Mouse (Mus musculus) CH12.LX (cell line): Measurements from ENCODE around the gene Cela1. TPM values are rescaled to one million over a fixed set of nuclear protein-coding genes. Genes with fewer than 3 reads are reported as not detected.
A peak's percentile ranks its signal among the peaks of the same experiment; 100 is the strongest.

Experiments used
- DNase-seq: peaks from one replicate; pipeline ENCODE4 v3.0.0-alpha.2; 2013; ENCODE audit errors: extremely low read depth
- H3K27ac ChIP-seq: 2 replicates; pipeline ENCODE4 v1.5.1; 2012; ENCODE audit warnings: low read depth, mild to moderate bottlenecking, control low read depth, moderate library complexity; ENCODE audit not compliant: insufficient read depth
- H3K27me3 ChIP-seq: replicated peaks from 2 replicates; pipeline ENCODE3; 2012; ENCODE audit warnings: inconsistent platforms
- H3K36me3 ChIP-seq, 2 experiments: replicated peaks in 1 of 2; 2 replicates each; pipeline versions ENCODE3 to v1.6.1; 2012; ENCODE audit warnings: inconsistent platforms in 1 of 2, low read length in 1 of 2, mild to moderate bottlenecking in 1 of 2, mixed read lengths in 1 of 2, moderate library complexity in 1 of 2; ENCODE audit not compliant: control insufficient read depth in 1 of 2, insufficient read depth in 1 of 2
- H3K4me1 ChIP-seq, 2 experiments: 2 replicates each; pipeline ENCODE4 v1.6.1; 2012; ENCODE audit warnings: inconsistent platforms in 1 of 2, moderate library complexity in 1 of 2; ENCODE audit not compliant: insufficient read depth in 2 of 2, control insufficient read depth in 1 of 2
- H3K4me2 ChIP-seq: 2 replicates; pipeline ENCODE4 v1.6.1; 2012; ENCODE audit warnings: low read depth, mild to moderate bottlenecking, control low read depth; ENCODE audit not compliant: poor library complexity, insufficient read depth, severe bottlenecking
- H3K4me3 ChIP-seq, 3 experiments: fragments of 150-350 bp in 1 of 3; sonication (generic) in 1 of 3; replicated peaks in 1 of 3; 2 replicates each; pipeline versions ENCODE3 to v1.5.1; 2011 to 2012; ENCODE audit warnings: low read depth in 2 of 3, low read length in 2 of 3, mild to moderate bottlenecking in 2 of 3, moderate library complexity in 2 of 3, control low read depth in 1 of 3, improper control_type of control experiment in 1 of 3, inconsistent platforms in 1 of 3, mixed read lengths in 1 of 3; ENCODE audit not compliant: poor library complexity in 1 of 3
- H3K79me2 ChIP-seq: replicated peaks from 2 replicates; pipeline ENCODE4 v1.6.1; 2012; ENCODE audit warnings: mild to moderate bottlenecking, moderate library complexity; ENCODE audit not compliant: control insufficient read depth, poor library complexity, insufficient read depth, severe bottlenecking; ENCODE audit errors: extremely low read depth
- H3K9ac ChIP-seq: 2 replicates; pipeline ENCODE4 v1.6.1; 2012; ENCODE audit warnings: low read depth, mild to moderate bottlenecking, control low read depth, moderate library complexity; ENCODE audit not compliant: insufficient read depth
- H3K9me3 ChIP-seq: replicated peaks from 2 replicates; pipeline ENCODE3; 2012; ENCODE audit warnings: low read length, inconsistent platforms, mixed read lengths
- BHLHE40 ChIP-seq: IDR thresholded peaks from 2 replicates; pipeline ENCODE4 v1.6.1; 2011; ENCODE audit warnings: mild to moderate bottlenecking, low read depth, low read length, improper control_type of control experiment
- CHD1 ChIP-seq: IDR thresholded peaks from 2 replicates; pipeline ENCODE4 v1.6.1; 2012; ENCODE audit warnings: low read depth, low read length, improper control_type of control experiment, inconsistent platforms
- CHD2 ChIP-seq: IDR thresholded peaks from 2 replicates; pipeline ENCODE4 v1.6.1; 2011; ENCODE audit warnings: low read length, improper control_type of control experiment
- CTCF ChIP-seq, 2 experiments: IDR thresholded peaks in 1 of 2; conservative IDR thresholded peaks in 1 of 2; 2 replicates each; pipeline ENCODE4 v1.5.1; 2011 to 2012; ENCODE audit warnings: low read depth in 2 of 2, low read length in 2 of 2, improper control_type of control experiment in 1 of 2, inconsistent platforms in 1 of 2, mild to moderate bottlenecking in 1 of 2, moderate library complexity in 1 of 2
- E2F4 ChIP-seq: IDR thresholded peaks from 2 replicates; pipeline ENCODE4 v1.6.1; 2011; ENCODE audit warnings: low read depth, low read length, improper control_type of control experiment; ENCODE audit not compliant: insufficient replicate concordance
- ETS1 ChIP-seq: conservative IDR thresholded peaks from 2 replicates; pipeline ENCODE4 v1.6.1; 2012; ENCODE audit warnings: low read depth, mild to moderate bottlenecking, inconsistent platforms, low read length, improper control_type of control experiment, moderate library complexity
- IRF4 ChIP-seq: IDR thresholded peaks from 2 replicates; pipeline ENCODE4 v1.6.1; 2014; ENCODE audit warnings: low read depth, mild to moderate bottlenecking, inconsistent platforms, low read length, improper control_type of control experiment
- KAT2A ChIP-seq: IDR thresholded peaks from 2 replicates; pipeline ENCODE4 v1.6.1; 2012; ENCODE audit warnings: low read length, improper control_type of control experiment, inconsistent platforms; ENCODE audit not compliant: insufficient replicate concordance
- MAFK ChIP-seq: IDR thresholded peaks from 2 replicates; pipeline ENCODE4 v1.6.1; 2011; ENCODE audit warnings: low read length, improper control_type of control experiment; ENCODE audit not compliant: insufficient replicate concordance
- MAX ChIP-seq: IDR thresholded peaks from 2 replicates; pipeline ENCODE4 v1.6.1; 2011; ENCODE audit warnings: low read length, improper control_type of control experiment
- NELFE ChIP-seq: IDR thresholded peaks from 2 replicates; pipeline ENCODE4 v1.6.1; 2011; ENCODE audit warnings: low read depth, low read length, improper control_type of control experiment
- NRF1 ChIP-seq: IDR thresholded peaks from 2 replicates; pipeline ENCODE4 v1.6.1; 2014; ENCODE audit warnings: low read depth, mild to moderate bottlenecking, inconsistent platforms, low read length, improper control_type of control experiment, moderate library complexity
- RCOR1 ChIP-seq: conservative IDR thresholded peaks from 2 replicates; pipeline ENCODE4 v1.6.1; 2012; ENCODE audit warnings: low read depth, mild to moderate bottlenecking, inconsistent platforms, low read length, improper control_type of control experiment
- SIN3A ChIP-seq: IDR thresholded peaks from 2 replicates; pipeline ENCODE4 v1.6.1; 2012; ENCODE audit warnings: low read length, improper control_type of control experiment, inconsistent platforms
- USF1 ChIP-seq: IDR thresholded peaks from 2 replicates; pipeline ENCODE4 v1.6.1; 2014; ENCODE audit warnings: low read depth, mild to moderate bottlenecking, inconsistent platforms, low read length, improper control_type of control experiment
- ZKSCAN1 ChIP-seq: IDR thresholded peaks from 2 replicates; pipeline ENCODE4 v1.6.1; 2012; ENCODE audit warnings: low read depth, inconsistent platforms, low read length, improper control_type of control experiment, borderline replicate concordance
- ZMIZ1 ChIP-seq: IDR thresholded peaks from 2 replicates; pipeline ENCODE4 v1.6.1; 2012; ENCODE audit warnings: low read depth, mild to moderate bottlenecking, inconsistent platforms, low read length, improper control_type of control experiment
- dilution Hi-C: fragments of 300-500 bp; cut with MboI; formaldehyde crosslinking; loops from 2 replicates; pipeline ENCODE4 v1.14.3; 2020; ENCODE audit warnings: low sequenced_read_pairs; ENCODE audit not compliant: extremely low pct_unique_long_range_greater_than_20kb, extremely low pct_ligation_motif_present
- in situ Hi-C: fragments of 300-500 bp; cut with MboI; formaldehyde crosslinking; loops from 3 replicates; pipeline ENCODE4 v1.14.3; 2019; ENCODE audit warnings: low sequenced_read_pairs, low pct_ligation_motif_present, low pct_unique_long_range_greater_than_20kb, mixed read lengths
- polyA plus RNA-seq: library from polyadenylated mRNA; unstranded; fragments of >175 nt; gene quantifications from 2 replicates; pipeline ENCODE4 v1.2.1, GENCODE M21; 2012; ENCODE audit warnings: low read depth; ENCODE audit not compliant: insufficient read length
- total RNA-seq, 2 experiments: library from RNA; depleted of rRNA; stranded (reverse); fragments of 300-350 nt in 1 of 2; fragments of >200 nt in 1 of 2; gene quantifications; 2 replicates each; pipeline ENCODE4 v1.2.3; 2012 to 2014

The Cela1 gene
- total RNA-seq (2012; rRNA removed) (4.8 and 5.1 TPM in 2 replicates), total RNA-seq (2014; rRNA removed) (1.3 and 1.8 TPM in 2 replicates), polyA plus RNA-seq (3.3 TPM in 2 replicates)

DNA sequence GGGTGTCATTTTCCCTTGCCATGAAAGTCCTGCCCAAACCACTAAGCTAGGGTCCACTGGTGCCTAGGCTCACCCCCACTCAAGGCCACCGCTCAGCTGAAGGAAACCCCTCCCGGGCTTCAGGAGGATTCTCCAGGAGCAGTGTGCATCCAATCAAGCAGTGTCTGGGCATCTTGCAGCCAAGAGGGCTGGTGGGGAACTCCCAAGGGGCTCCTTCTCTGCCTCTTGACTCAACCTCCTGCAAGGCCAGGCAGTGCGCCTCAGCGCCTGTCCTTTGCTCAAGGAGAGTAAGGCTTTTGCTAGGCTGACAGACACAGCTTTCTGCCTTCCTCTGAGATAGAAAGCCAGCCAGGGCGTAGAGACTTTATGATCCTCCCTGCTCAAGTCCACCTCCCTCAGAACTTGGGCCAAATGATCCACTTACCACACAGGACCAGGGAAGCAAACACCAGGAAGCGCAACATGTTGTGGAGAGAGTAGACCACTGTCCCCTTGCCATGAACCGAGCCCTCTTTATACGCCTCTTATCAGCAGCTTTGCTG, at the start of gene Cela1:
Gene Cela1 (minus strand): TSS at position 492 of the 542 bp plus-strand sequence.
- Histone ChIP-seq H3K79me2 (no peaks in the 10 kb centered on the region), H3K27ac (peak within 1 kb of the TSS; percentile 48), H3K4me1 (peaks cover 8 to 20% of the 10 kb centered on the region in 2 experiments), H3K9me3 (peaks cover 25% of the 10 kb centered on the region), H3K36me3 (peaks cover 0 to under 1% of the 10 kb centered on the region in 2 experiments), H3K4me3 (peak within 1 kb of the TSS in 1 of 3 experiments; percentile 8), H3K27me3 (no peaks in the 10 kb centered on the region), H3K4me2 (peak within 1 kb of the TSS; percentile 73), H3K9ac (peak within 1 kb of the TSS; percentile 46)
- TF ChIP-seq SIN3A (no peak), KAT2A (no peak), ZMIZ1 (no peak), ETS1 (no peak), MAX (no peak), BHLHE40 (no peak), IRF4 (no peak), NRF1 (no peak), E2F4 (no peak), CHD2 (no peak), ZKSCAN1 (no peak), CHD1 (no peak), CTCF (conservative IDR thresholded peaks at IDR 0.05 in 1 of 2, IDR thresholded peaks at IDR 0.05 in 1 of 2; ENCODE audit: low read depth in 2 of 2, low read length in 2 of 2) (no peak), RCOR1 (no peak), USF1 (no peak), MAFK (no peak)
- peak; percentile 62 for DNase-seq
- in situ Hi-C loops, result no loop called here
- dilution Hi-C loops, result no loop called here

- no peak overlapping the region for H3K9ac ChIP-seq
- no peak for DNase-seq
- in situ Hi-C loops, result no loop called here
- H3K9me3 ChIP-seq, result no peaks in the 10 kb centered on the region
- TF ChIP-seq NELFE (no peak), MAFK (no peak)
- H3K4me1 ChIP-seq, result peaks cover 26 to 54% of the 10 kb centered on the region in 2 experiments
- H3K79me2 ChIP-seq, result no peaks in the 10 kb centered on the region
- H3K27ac ChIP-seq, result no peak overlapping the region
- H3K4me3 ChIP-seq, result no peak overlapping the region
- peaks cover 0 to 4% of the 10 kb centered on the region in 2 experiments for H3K36me3 ChIP-seq
- no peak overlapping the region for H3K4me2 ChIP-seq
- dilution Hi-C loops, result no loop called here
- H3K27me3 ChIP-seq, result peaks cover 6% of the 10 kb centered on the region
Measured at GRCm38 (mm10) chr15:100735953-100736300, 48.2 kb upstream of the Cela1 start.
